Mouse (Mus musculus): ENCODE measurements at regions not wholly inside any gene's neighbourhood (a gene's known extent, or its start where the extent isn't known, plus 50 kb on each side); places are given as distances from the start of the nearest gene placed in this dataset.

DNA sequence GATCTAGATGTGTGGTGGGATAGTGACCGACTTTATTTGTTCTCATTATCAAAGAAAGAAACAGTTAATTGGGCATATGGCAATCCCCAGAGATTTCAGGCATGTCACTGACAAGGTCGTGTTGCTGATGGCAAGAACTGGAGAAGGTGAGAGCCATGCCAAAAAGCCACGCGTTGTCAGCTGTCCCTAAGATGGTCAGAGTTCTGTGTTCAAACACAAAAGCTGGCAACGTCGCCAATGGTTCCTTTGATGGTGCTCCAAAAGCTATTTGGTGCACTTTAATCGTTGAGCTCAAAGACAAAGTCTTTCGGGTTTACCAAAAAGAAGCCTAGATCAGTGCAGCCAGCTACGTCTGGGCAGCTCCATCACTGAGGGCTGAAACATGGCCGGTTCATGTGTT, 185.4 kb downstream of the Ktn1 start:
- TF ChIP-seq CTCF (IDR thresholded peaks at IDR 0.05; ENCODE audit: control insufficient read depth, insufficient read depth, insufficient replicate concordance, low read depth, low read length) (no peak), POLR2A (IDR thresholded peaks at IDR 0.05; ENCODE audit: control insufficient read depth, low read depth, low read length) (no peak)
